Mouse (Mus musculus): Measurements from ENCODE around the gene Gstt4.

DNA sequence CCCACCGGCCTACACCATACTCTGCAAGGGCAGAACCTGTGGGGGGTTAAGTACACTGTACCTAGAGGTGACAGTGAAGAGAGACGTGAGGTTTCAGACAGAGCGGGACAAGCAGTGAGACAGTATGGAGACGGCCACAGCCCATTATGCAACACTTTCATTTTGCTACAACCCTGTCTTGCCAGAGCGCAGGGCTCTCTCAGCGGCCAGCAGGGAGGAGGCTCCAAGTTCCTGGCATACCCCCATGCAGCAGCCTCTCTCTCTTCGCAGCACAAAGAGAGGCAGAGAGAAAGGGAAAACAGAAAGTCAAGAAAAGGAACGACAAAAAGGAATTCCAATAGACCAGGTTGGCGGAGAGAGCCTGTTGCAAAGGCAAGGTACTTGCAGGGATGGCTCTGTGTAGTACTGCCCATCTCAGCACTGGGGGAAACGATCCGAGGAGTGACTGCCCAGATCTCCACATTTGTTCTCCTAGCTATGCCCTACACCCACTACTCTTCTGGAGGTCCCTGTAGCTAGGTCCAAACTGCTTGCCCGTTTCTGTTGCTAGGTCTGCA lies 24.6 kb downstream of the Gstt4 start:
- no peak for TF ChIP-seq CTCF (IDR thresholded peaks at IDR 0.05; ENCODE audit: insufficient read depth, low read length)
- TF ChIP-seq POLR2A (IDR thresholded peaks at IDR 0.05; ENCODE audit: borderline replicate concordance, extremely low read depth, low read depth, low read length): peak; percentile 59; the same call in 1 of the 2 replicates

Data from lung, adult 2 months (tissue).